ENCODE assay signal across 13 mouse cellular contexts in the genomic region with DNA sequence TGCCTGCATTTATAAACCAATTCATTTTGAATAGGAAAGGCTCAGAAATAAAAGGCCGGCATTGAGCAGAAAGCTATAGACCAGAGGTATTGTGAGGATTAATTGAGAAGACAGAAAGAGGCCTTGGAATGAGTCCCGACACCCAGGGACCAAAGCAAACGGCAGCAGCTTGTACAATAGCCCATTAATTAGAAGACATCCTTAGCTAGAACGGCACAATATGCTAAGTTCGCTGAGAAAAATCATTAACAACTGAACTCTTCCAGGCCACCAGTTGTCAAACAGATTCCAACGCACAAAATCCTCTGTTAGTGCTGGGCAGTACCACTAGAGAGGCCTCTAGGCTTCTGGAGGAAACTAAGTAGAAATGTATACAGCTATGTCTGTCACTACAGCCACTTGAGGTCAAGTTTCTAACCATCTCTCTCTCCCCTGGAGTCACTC.
DNase-seq lines count a peak whose midpoint lies in the region; ATAC-seq and TF ChIP-seq lines count a peak whose summit lies in the region.
"Had no signal": no experiment of that assay in that cellular context is flagged by ENCODE, and none has a peak within 500 bp of the region (broad histone marks: within the 10 kb centered on the region; RNA-seq: fewer than 3 reads in every experiment).

No protein-coding gene starts in this region.

- no peak for DNase-seq in heart, postnatal 36 days
- DNase-seq in hindbrain, postnatal 0 days (ENCODE audit: low spot score) = peak; percentile 33
- DNase-seq in adrenal gland, adult 18-20 months (ENCODE audit: low spot score in 2 of 2) = no peak
- DNase-seq in heart, postnatal 25 days (ENCODE audit: low spot score) = no peak
- DNase-seq in layer of hippocampus, adult 11-12 months (ENCODE audit: low spot score) = no peak
- DNase-seq: adrenal gland, adult 8-10 months; cerebellum, adult 11-12 months; lung, postnatal 10 days; right cerebral cortex, adult 18-20 months; thymus, postnatal 4 days had no signal

- WGBS in heart, embryonic 13.5 days = 82% methylated on average over 6 of the region's 6 CpGs
- WGBS in forebrain, embryonic 12.5 days = 13% methylated on average over 6 of the region's 6 CpGs
- 20% methylated on average over 6 of the region's 6 CpGs for WGBS in hindbrain, postnatal 0 days
- WGBS in neural tube, embryonic 13.5 days = 12% methylated on average over 6 of the region's 6 CpGs

- H3K36me3 ChIP-seq in heart, embryonic 13.5 days = no peaks in the 10 kb centered on the region
- H3K36me3 ChIP-seq in forebrain, embryonic 12.5 days (replicated peaks) = no peaks in the 10 kb centered on the region
- H3K36me3 ChIP-seq in hindbrain, postnatal 0 days (ENCODE audit: insufficient read depth, low read length) = no peaks in the 10 kb centered on the region
- no peaks in the 10 kb centered on the region for H3K36me3 ChIP-seq in neural tube, embryonic 13.5 days

- H3K4me2 ChIP-seq in heart, embryonic 13.5 days = no peak overlapping the region
- peak overlapping the region; percentile 32 for H3K4me2 ChIP-seq in forebrain, embryonic 12.5 days
- H3K4me2 ChIP-seq in hindbrain, postnatal 0 days (ENCODE audit: low read depth, low read length) = peak overlapping the region; percentile 33
- H3K4me2 ChIP-seq in neural tube, embryonic 13.5 days = peak overlapping the region; percentile 34; the same call in 1 of the 2 replicates

- intact Hi-C loops in heart, postnatal 36 days (cut with DNase I) = no loop called here
- intact Hi-C loops in heart, postnatal 25 days (cut with DNase I) = no loop called here

- no peak for TF ChIP-seq CTCF in hindbrain, postnatal 0 days (IDR thresholded peaks at IDR 0.05; ENCODE audit: low read depth)

- H3K27me3 ChIP-seq in heart, embryonic 13.5 days (replicated peaks) = no peaks in the 10 kb centered on the region
- H3K27me3 ChIP-seq in forebrain, embryonic 12.5 days = peaks cover 82% of the 10 kb centered on the region
- no peaks in the 10 kb centered on the region for H3K27me3 ChIP-seq in hindbrain, postnatal 0 days (ENCODE audit: insufficient read depth, low read length)
- peaks cover 54% of the 10 kb centered on the region for H3K27me3 ChIP-seq in neural tube, embryonic 13.5 days

- no peak overlapping the region for H3K9ac ChIP-seq in heart, embryonic 13.5 days
- no peak overlapping the region for H3K9ac ChIP-seq in forebrain, embryonic 12.5 days
- H3K9ac ChIP-seq in hindbrain, postnatal 0 days (replicated peaks; ENCODE audit: low read length) = no peak overlapping the region
- peak overlapping the region; percentile 27; the same call in 1 of the 2 replicates for H3K9ac ChIP-seq in neural tube, embryonic 13.5 days

- H3K9me3 ChIP-seq in heart, embryonic 13.5 days = no peaks in the 10 kb centered on the region
- no peaks in the 10 kb centered on the region for H3K9me3 ChIP-seq in forebrain, embryonic 12.5 days
- no peaks in the 10 kb centered on the region for H3K9me3 ChIP-seq in hindbrain, postnatal 0 days (ENCODE audit: low read length)
- no peaks in the 10 kb centered on the region for H3K9me3 ChIP-seq in neural tube, embryonic 13.5 days

- no peak overlapping the region for H3K4me3 ChIP-seq in heart, embryonic 13.5 days
- H3K4me3 ChIP-seq in forebrain, embryonic 12.5 days (replicated peaks) = no peak overlapping the region
- H3K4me3 ChIP-seq in hindbrain, postnatal 0 days (ENCODE audit: low read length) = no peak overlapping the region
- H3K4me3 ChIP-seq in neural tube, embryonic 13.5 days = no peak overlapping the region

- peaks cover 32% of the 10 kb centered on the region for H3K4me1 ChIP-seq in heart, embryonic 13.5 days
- peaks cover 31% of the 10 kb centered on the region for H3K4me1 ChIP-seq in forebrain, embryonic 12.5 days
- H3K4me1 ChIP-seq in hindbrain, postnatal 0 days (ENCODE audit: insufficient read depth, low read length) = no peaks in the 10 kb centered on the region
- H3K4me1 ChIP-seq in neural tube, embryonic 13.5 days (replicated peaks) = peaks cover 31% of the 10 kb centered on the region

- no peak for ATAC-seq in heart, embryonic 13.5 days (ENCODE audit: extremely low read depth, insufficient number of reproducible peaks, low FRiP score, low TSS enrichment)
- peak; percentile 80 for ATAC-seq in forebrain, embryonic 12.5 days (ENCODE audit: low FRiP score)
- ATAC-seq in hindbrain, postnatal 0 days = peak; percentile 22; the same call in 1 of the 2 replicates
- ATAC-seq in neural tube, embryonic 13.5 days (ENCODE audit: low read depth) = peak; percentile 44

- H3K27ac ChIP-seq in heart, embryonic 13.5 days (replicated peaks) = 0 out of 2 replicates have a peak overlapping the region, but pooled peaks have one; percentile 2
- no peak overlapping the region for H3K27ac ChIP-seq in forebrain, embryonic 12.5 days
- H3K27ac ChIP-seq in hindbrain, postnatal 0 days = peak overlapping the region; percentile 22; the same call in 1 of the 2 replicates
- H3K27ac ChIP-seq in neural tube, embryonic 13.5 days (replicated peaks) = peak overlapping the region; percentile 42; the same call in 1 of the 2 replicates
